18 mouse cellular contexts compared by ENCODE assay signal in the genomic region with DNA sequence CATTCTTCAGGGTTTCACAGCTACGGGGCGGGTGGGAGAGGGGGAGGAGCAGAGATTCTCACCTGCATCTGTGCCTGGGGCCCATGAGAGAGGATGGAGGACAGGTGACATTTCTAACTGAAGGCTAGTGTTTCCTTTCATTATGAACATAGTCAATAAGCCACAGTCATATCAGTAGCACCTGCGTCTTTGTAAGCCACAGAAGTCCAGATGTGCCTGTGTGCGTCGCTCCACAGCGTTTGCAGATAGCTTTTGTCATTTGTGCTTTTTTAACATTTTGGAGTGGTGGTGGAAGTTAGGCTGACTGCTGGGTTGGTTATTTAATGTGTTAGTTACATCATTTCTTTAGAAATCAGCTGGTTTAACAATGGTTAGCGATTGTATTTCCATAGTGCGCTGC. TPM values are rescaled to one million over a fixed set of nuclear protein-coding genes. Genes with fewer than 3 reads are reported as not detected.
"Had no signal": no experiment of that assay in that cellular context is flagged by ENCODE, and none has a peak within 500 bp of the region (broad histone marks: within the 10 kb centered on the region; RNA-seq: fewer than 3 reads in every experiment).

No protein-coding gene starts in this region.

- H3K4me2 ChIP-seq: limb, embryonic 13.5 days; liver, embryonic 11.5 days; liver, embryonic 15.5 days; midbrain, embryonic 15.5 days had no signal

- H3K36me3 ChIP-seq: limb, embryonic 13.5 days; liver, embryonic 15.5 days; midbrain, embryonic 10.5 days; midbrain, embryonic 15.5 days had no signal

- ATAC-seq: hindbrain, postnatal 0 days; intestine, postnatal 0 days; lung, postnatal 0 days; midbrain, embryonic 15.5 days had no signal

- H3K4me3 ChIP-seq: limb, embryonic 13.5 days; liver, embryonic 15.5 days; midbrain, embryonic 10.5 days; midbrain, embryonic 15.5 days had no signal

- H3K9me3 ChIP-seq: limb, embryonic 13.5 days; liver, embryonic 15.5 days; midbrain, embryonic 10.5 days; midbrain, embryonic 15.5 days had no signal

- H3K27me3 ChIP-seq: limb, embryonic 13.5 days; liver, embryonic 15.5 days; midbrain, embryonic 15.5 days had no signal

- H3K9ac ChIP-seq: limb, embryonic 13.5 days; liver, embryonic 15.5 days; midbrain, embryonic 15.5 days had no signal

- H3K4me1 ChIP-seq: liver, embryonic 15.5 days had no signal

- H3K27ac ChIP-seq: hindbrain, postnatal 0 days; limb, embryonic 13.5 days; liver, embryonic 15.5 days; midbrain, embryonic 10.5 days; midbrain, embryonic 15.5 days; stomach, postnatal 0 days had no signal

- DNase-seq: kidney, adult 8-10 months; kidney, postnatal 25 days; layer of hippocampus, postnatal 36 days; left cerebral cortex, postnatal 4 days; lung, adult 2 months; lung, postnatal 36 days; right cerebral cortex, adult 18-20 months; right cerebral cortex, postnatal 25 days had no signal

RNA-seq across cellular contexts. Expression of a gene that starts 52.1 kb away (rescaled TPM):
- total RNA-seq: megakaryocyte, adult 5-6 weeks had no signal
